Mouse (Mus musculus): ENCODE results near the gene Mob4. TPM values are rescaled to one million over a fixed set of nuclear protein-coding genes. Genes with fewer than 3 reads are reported as not detected.

The Mob4 gene
- polyA plus RNA-seq, 1 experiment from 2014 or later: 174 TPM

- no peak for ATAC-seq (replicated peaks)
- Histone ChIP-seq H3K27ac (no peak overlapping the region), H3K4me3 (no peak overlapping the region), H3K4me2 (no peak overlapping the region), H3K27me3 (replicated peaks) (no peaks in the 10 kb centered on the region), H3K4me1 (peaks cover 20% of the 10 kb centered on the region), H3K9ac (no peak overlapping the region), H3K36me3 (replicated peaks) (peaks cover 4% of the 10 kb centered on the region; the same call in 1 of the 2 replicates), H3K9me3 (no peaks in the 10 kb centered on the region)
- 98% methylated on average over 1 of the region's 1 CpGs for WGBS
Observed at GRCm38 (mm10) chr1:55135846-55136245, 4.8 kb downstream of the Mob4 start.

- no peak overlapping the region for H3K9ac ChIP-seq
- 99% methylated on average over 4 of the region's 4 CpGs for WGBS
- no peak overlapping the region for H3K27ac ChIP-seq
- H3K9me3 ChIP-seq: no peaks in the 10 kb centered on the region
- no peak overlapping the region for H3K4me2 ChIP-seq
- H3K36me3 ChIP-seq (replicated peaks): peaks cover 14% of the 10 kb centered on the region
- no peaks in the 10 kb centered on the region for H3K4me1 ChIP-seq
- no peak overlapping the region for H3K4me3 ChIP-seq
- no peaks in the 10 kb centered on the region for H3K27me3 ChIP-seq (replicated peaks)
- ATAC-seq (replicated peaks): no peak
Observed at GRCm38 (mm10) chr1:55144338-55144737, 13.3 kb downstream of the Mob4 start.

- ATAC-seq (replicated peaks): no peak
- H3K27me3 ChIP-seq (replicated peaks): no peaks in the 10 kb centered on the region
- no peak overlapping the region for H3K27ac ChIP-seq
- no peak overlapping the region for H3K4me3 ChIP-seq
- no peaks in the 10 kb centered on the region for H3K9me3 ChIP-seq
- no peak overlapping the region for H3K9ac ChIP-seq
- no peak overlapping the region for H3K4me2 ChIP-seq
- 97% methylated on average over 7 of the region's 7 CpGs for WGBS
- no peaks in the 10 kb centered on the region for H3K4me1 ChIP-seq
- H3K36me3 ChIP-seq (replicated peaks): peaks cover 18% of the 10 kb centered on the region
Observed at GRCm38 (mm10) chr1:55145556-55145955, 14.5 kb downstream of the Mob4 start.

GRCm38 (mm10) chr1:55157329-55157728 is 26.3 kb downstream of the Mob4 start:
- no peak for ATAC-seq (replicated peaks)
- H3K9me3 ChIP-seq: no peaks in the 10 kb centered on the region
- H3K36me3 ChIP-seq (replicated peaks): peaks cover 7% of the 10 kb centered on the region; the same call in 1 of the 2 replicates
- H3K27ac ChIP-seq: no peak overlapping the region
- no peak overlapping the region for H3K4me3 ChIP-seq
- H3K27me3 ChIP-seq (replicated peaks): no peaks in the 10 kb centered on the region
- no peaks in the 10 kb centered on the region for H3K4me1 ChIP-seq
- 98% methylated on average over 4 of the region's 4 CpGs for WGBS
- no peak overlapping the region for H3K4me2 ChIP-seq
- no peak overlapping the region for H3K9ac ChIP-seq

GRCm38 (mm10) chr1:55158211-55158610 is 27.2 kb downstream of the Mob4 start:
- 98% methylated on average over 3 of the region's 3 CpGs for WGBS
- no peak for ATAC-seq (replicated peaks)
- peaks cover 7% of the 10 kb centered on the region; the same call in 1 of the 2 replicates for H3K36me3 ChIP-seq (replicated peaks)

GRCm38 (mm10) chr1:55158821-55159220 is 27.8 kb downstream of the Mob4 start:
- Histone ChIP-seq H3K4me1 (no peaks in the 10 kb centered on the region), H3K9ac (no peak overlapping the region), H3K27ac (no peak overlapping the region), H3K9me3 (no peaks in the 10 kb centered on the region), H3K27me3 (replicated peaks) (no peaks in the 10 kb centered on the region), H3K4me3 (no peak overlapping the region), H3K4me2 (no peak overlapping the region), H3K36me3 (replicated peaks) (peaks cover 7% of the 10 kb centered on the region; the same call in 1 of the 2 replicates)
- no peak for ATAC-seq (replicated peaks)
- WGBS: 93% methylated on average over 8 of the region's 8 CpGs

More at GRCm38 (mm10) chr1:55158211-55158610, 27.2 kb downstream of the Mob4 start:
- no peaks in the 10 kb centered on the region for H3K4me1 ChIP-seq
- no peak overlapping the region for H3K9ac ChIP-seq
- H3K27ac ChIP-seq: no peak overlapping the region
- H3K27me3 ChIP-seq (replicated peaks): no peaks in the 10 kb centered on the region
- no peak overlapping the region for H3K4me3 ChIP-seq
- no peak overlapping the region for H3K4me2 ChIP-seq
- no peaks in the 10 kb centered on the region for H3K9me3 ChIP-seq

GRCm38 (mm10) chr1:55160218-55160617 is 29.2 kb downstream of the Mob4 start:
- H3K4me3 ChIP-seq: no peak overlapping the region
- peaks cover 7% of the 10 kb centered on the region; the same call in 1 of the 2 replicates for H3K36me3 ChIP-seq (replicated peaks)
- no peak overlapping the region for H3K4me2 ChIP-seq
- whole genome bisulfite sequencing: 96% methylated on average over 3 of the region's 3 CpGs
- no peaks in the 10 kb centered on the region for H3K9me3 ChIP-seq
- no peaks in the 10 kb centered on the region for H3K27me3 ChIP-seq (replicated peaks)
- H3K4me1 ChIP-seq: no peaks in the 10 kb centered on the region
- ATAC-seq (replicated peaks): no peak
- no peak overlapping the region for H3K27ac ChIP-seq
- H3K9ac ChIP-seq: no peak overlapping the region

- no peak overlapping the region for H3K4me3 ChIP-seq
- H3K4me1 ChIP-seq: no peaks in the 10 kb centered on the region
- peaks cover 7% of the 10 kb centered on the region; the same call in 1 of the 2 replicates for H3K36me3 ChIP-seq (replicated peaks)
- no peaks in the 10 kb centered on the region for H3K27me3 ChIP-seq (replicated peaks)
- H3K9me3 ChIP-seq: no peaks in the 10 kb centered on the region
- H3K4me2 ChIP-seq: no peak overlapping the region
- 84% methylated on average over 17 of the region's 17 CpGs for WGBS
- ATAC-seq (replicated peaks): peak; percentile 38; the same call in 1 of the 2 replicates
- no peak overlapping the region for H3K9ac ChIP-seq
- no peak overlapping the region for H3K27ac ChIP-seq
Observed at GRCm38 (mm10) chr1:55160831-55161638, 30.0 kb downstream of the Mob4 start.

GRCm38 (mm10) chr1:55161895-55162294 is 30.9 kb downstream of the Mob4 start:
- Histone ChIP-seq H3K4me1 (no peaks in the 10 kb centered on the region), H3K36me3 (replicated peaks) (peaks cover 3% of the 10 kb centered on the region; the same call in 1 of the 2 replicates), H3K9me3 (no peaks in the 10 kb centered on the region), H3K4me2 (no peak overlapping the region), H3K27me3 (replicated peaks) (no peaks in the 10 kb centered on the region), H3K4me3 (no peak overlapping the region), H3K27ac (no peak overlapping the region), H3K9ac (no peak overlapping the region)
- 69% methylated on average over 7 of the region's 7 CpGs for WGBS
- ATAC-seq (replicated peaks): peak; percentile 43; the same call in 1 of the 2 replicates

GRCm38 (mm10) chr1:55162781-55163180 is 31.8 kb downstream of the Mob4 start:
- no peaks in the 10 kb centered on the region for H3K4me1 ChIP-seq
- H3K36me3 ChIP-seq (replicated peaks): 0 out of 2 replicates have a peak, but pooled peaks cover 2% of the 10 kb centered on the region
- H3K9me3 ChIP-seq: no peaks in the 10 kb centered on the region
- no peaks in the 10 kb centered on the region for H3K27me3 ChIP-seq (replicated peaks)
- no peak for ATAC-seq (replicated peaks)
- H3K4me2 ChIP-seq: no peak overlapping the region
- WGBS: 60% methylated on average over 5 of the region's 5 CpGs
- no peak overlapping the region for H3K27ac ChIP-seq
- H3K9ac ChIP-seq: no peak overlapping the region
- no peak overlapping the region for H3K4me3 ChIP-seq

- Histone ChIP-seq H3K27me3 (replicated peaks) (no peaks in the 10 kb centered on the region), H3K27ac (no peak overlapping the region), H3K9ac (no peak overlapping the region), H3K36me3 (replicated peaks) (0 out of 2 replicates have a peak, but pooled peaks cover 2% of the 10 kb centered on the region), H3K9me3 (no peaks in the 10 kb centered on the region), H3K4me3 (no peak overlapping the region), H3K4me2 (no peak overlapping the region), H3K4me1 (no peaks in the 10 kb centered on the region)
- ATAC-seq (replicated peaks): no peak
- WGBS: 65% methylated on average over 5 of the region's 5 CpGs
Observed at GRCm38 (mm10) chr1:55164005-55164404, 33.0 kb downstream of the Mob4 start.

GRCm38 (mm10) chr1:55167560-55167959 is 36.5 kb downstream of the Mob4 start:
- H3K36me3 ChIP-seq (replicated peaks): 0 out of 2 replicates have a peak, but pooled peaks cover 2% of the 10 kb centered on the region
- no peaks in the 10 kb centered on the region for H3K27me3 ChIP-seq (replicated peaks)
- H3K9ac ChIP-seq: no peak overlapping the region
- no peak overlapping the region for H3K4me2 ChIP-seq
- H3K27ac ChIP-seq: no peak overlapping the region
- no peak overlapping the region for H3K4me3 ChIP-seq
- WGBS: 86% methylated on average over 4 of the region's 4 CpGs
- H3K4me1 ChIP-seq: no peaks in the 10 kb centered on the region
- H3K9me3 ChIP-seq: no peaks in the 10 kb centered on the region
- ATAC-seq (replicated peaks): no peak

- Histone ChIP-seq H3K27me3 (replicated peaks) (no peaks in the 10 kb centered on the region), H3K4me2 (no peak overlapping the region), H3K9ac (no peak overlapping the region), H3K4me3 (no peak overlapping the region), H3K27ac (no peak overlapping the region), H3K36me3 (replicated peaks) (0 out of 2 replicates have a peak, but pooled peaks cover 2% of the 10 kb centered on the region), H3K9me3 (no peaks in the 10 kb centered on the region), H3K4me1 (no peaks in the 10 kb centered on the region)
- 92% methylated on average over 4 of the region's 4 CpGs for WGBS
- ATAC-seq (replicated peaks): no peak
Observed at GRCm38 (mm10) chr1:55168591-55168990, 37.6 kb downstream of the Mob4 start.
